Mouse (Mus musculus) spleen, adult 2 months (tissue): ENCODE data around the gene Rbfox1.

ENCODE experiments used
- CTCF ChIP-seq: fragments of 200-500 bp; IDR thresholded peaks from 2 replicates; pipeline ENCODE4 v1.5.1; 2011; ENCODE audit warnings: mild to moderate bottlenecking, inconsistent platforms; ENCODE audit not compliant: insufficient read depth, insufficient read length, insufficient replicate concordance; ENCODE audit errors: extremely low read depth
- POLR2A ChIP-seq: fragments of 200-500 bp; IDR thresholded peaks from 2 replicates; pipeline ENCODE4 v1.6.1; 2011; ENCODE audit warnings: low read depth, low read length, inconsistent platforms

GRCm38 (mm10) chr16:6785026-6785425 lies 899.9 kb downstream of the Rbfox1 start:
- no peak for TF ChIP-seq POLR2A
- no peak for TF ChIP-seq CTCF
